Mouse (Mus musculus) limb, embryonic 15.5 days (tissue): ENCODE measurements at regions not wholly inside any gene's neighbourhood (a gene's known extent, or its start where the extent isn't known, plus 50 kb on each side); places are given as distances from the start of the nearest gene placed in this dataset.
A peak's percentile ranks its signal among the peaks of the same experiment; 100 is the strongest.

Experiments used
- ATAC-seq: fragments of 200-750 bp; cut with Nextera tagmentation; 2 replicates; pipeline ENCODE4 v1.8.0; 2017; ENCODE audit warnings: low read depth, moderate TSS enrichment; ENCODE audit not compliant: insufficient number of reproducible peaks, low FRiP score, low TSS enrichment
- H3K27ac ChIP-seq: fragments of 300-500 bp; sonication (generic); 2 replicates; pipeline ENCODE4 v1.5.1; 2015; ENCODE audit warnings: moderate library complexity, mild to moderate bottlenecking, inconsistent platforms
- H3K27me3 ChIP-seq: fragments of 300-500 bp; sonication (generic); 2 replicates; pipeline ENCODE4 v1.6.1; 2015; ENCODE audit warnings: inconsistent platforms
- H3K36me3 ChIP-seq: fragments of 300-500 bp; sonication (generic); 2 replicates; pipeline ENCODE4 v1.6.1; 2015; ENCODE audit warnings: inconsistent platforms
- H3K4me1 ChIP-seq: fragments of 300-500 bp; sonication (generic); 2 replicates; pipeline ENCODE4 v1.6.1; 2015; ENCODE audit warnings: inconsistent platforms
- H3K4me2 ChIP-seq: fragments of 300-500 bp; sonication (generic); 2 replicates; pipeline ENCODE4 v1.6.1; 2015; ENCODE audit warnings: mild to moderate bottlenecking, inconsistent platforms
- H3K4me3 ChIP-seq: fragments of 300-500 bp; sonication (generic); 2 replicates; pipeline ENCODE4 v1.5.1; 2015; ENCODE audit warnings: mild to moderate bottlenecking, inconsistent platforms
- H3K9ac ChIP-seq: fragments of 300-500 bp; sonication (generic); 2 replicates; pipeline ENCODE4 v1.6.1; 2015; ENCODE audit warnings: inconsistent platforms
- H3K9me3 ChIP-seq: fragments of 300-500 bp; sonication (generic); 2 replicates; pipeline ENCODE4 v1.6.1; 2016; ENCODE audit warnings: inconsistent platforms
- WGBS: fragments of 180-500 bp; shearing (Covaris S2); methylation state at CpG from one replicate; pipeline ENCODE4 v1.1.7; 2015; 5-methylcytosine and 5-hydroxymethylcytosine counted together

GRCm38 (mm10) chr3:101690779-101691178, 86.3 kb upstream of the Atp1a1 start:
- no peaks in the 10 kb centered on the region for H3K36me3 ChIP-seq
- no peaks in the 10 kb centered on the region for H3K4me1 ChIP-seq
- H3K27me3 ChIP-seq = no peaks in the 10 kb centered on the region
- no peak overlapping the region for H3K4me3 ChIP-seq
- no peaks in the 10 kb centered on the region for H3K9me3 ChIP-seq
- no peak overlapping the region for H3K27ac ChIP-seq
- 61% methylated on average over 2 of the region's 2 CpGs for WGBS
- no peak for ATAC-seq
- no peak overlapping the region for H3K9ac ChIP-seq
- H3K4me2 ChIP-seq = no peak overlapping the region

- Histone ChIP-seq H3K4me3 (no peak overlapping the region), H3K27me3 (no peaks in the 10 kb centered on the region), H3K9me3 (no peaks in the 10 kb centered on the region), H3K4me1 (no peaks in the 10 kb centered on the region), H3K27ac (no peak overlapping the region), H3K4me2 (no peak overlapping the region), H3K9ac (no peak overlapping the region), H3K36me3 (no peaks in the 10 kb centered on the region)
- 84% methylated on average over 6 of the region's 6 CpGs for WGBS
- no peak for ATAC-seq
Measured at GRCm38 (mm10) chr3:101690222-101690621, 85.7 kb upstream of the Atp1a1 start.

GRCm38 (mm10) chr3:101685203-101685602, 80.7 kb upstream of the Atp1a1 start:
- H3K9ac ChIP-seq = no peak overlapping the region
- no peaks in the 10 kb centered on the region for H3K9me3 ChIP-seq
- H3K36me3 ChIP-seq = no peaks in the 10 kb centered on the region
- no peaks in the 10 kb centered on the region for H3K27me3 ChIP-seq
- no peak overlapping the region for H3K4me3 ChIP-seq
- WGBS = 34% methylated on average over 7 of the region's 7 CpGs
- H3K4me2 ChIP-seq = no peak overlapping the region
- H3K4me1 ChIP-seq = no peaks in the 10 kb centered on the region
- H3K27ac ChIP-seq = no peak overlapping the region
- ATAC-seq = no peak

- Histone ChIP-seq H3K9ac (no peak overlapping the region), H3K4me2 (no peak overlapping the region), H3K9me3 (no peaks in the 10 kb centered on the region), H3K27me3 (no peaks in the 10 kb centered on the region), H3K4me1 (peaks cover 13% of the 10 kb centered on the region), H3K27ac (no peak overlapping the region), H3K36me3 (no peaks in the 10 kb centered on the region), H3K4me3 (no peak overlapping the region)
- ATAC-seq = no peak
- WGBS = 80% methylated on average over 4 of the region's 4 CpGs
Measured at GRCm38 (mm10) chr3:101672943-101673342, 68.5 kb upstream of the Atp1a1 start.

- Histone ChIP-seq H3K9ac (no peak overlapping the region), H3K4me2 (no peak overlapping the region), H3K4me3 (no peak overlapping the region), H3K27ac (no peak overlapping the region), H3K27me3 (no peaks in the 10 kb centered on the region), H3K4me1 (peaks cover 18% of the 10 kb centered on the region), H3K36me3 (no peaks in the 10 kb centered on the region), H3K9me3 (no peaks in the 10 kb centered on the region)
- 40% methylated on average over 8 of the region's 8 CpGs for WGBS
- no peak for ATAC-seq
Measured at GRCm38 (mm10) chr3:101670561-101671001, 66.1 kb upstream of the Atp1a1 start.

GRCm38 (mm10) chr3:101669743-101670142, 65.3 kb upstream of the Atp1a1 start:
- H3K27ac ChIP-seq = no peak overlapping the region
- WGBS = 78% methylated on average over 3 of the region's 3 CpGs
- no peak for ATAC-seq
- H3K9me3 ChIP-seq = no peaks in the 10 kb centered on the region
- no peaks in the 10 kb centered on the region for H3K36me3 ChIP-seq
- no peak overlapping the region for H3K4me3 ChIP-seq
- H3K27me3 ChIP-seq = no peaks in the 10 kb centered on the region
- peaks cover 18% of the 10 kb centered on the region for H3K4me1 ChIP-seq
- no peak overlapping the region for H3K4me2 ChIP-seq
- H3K9ac ChIP-seq = no peak overlapping the region

- no peak overlapping the region for H3K4me2 ChIP-seq
- WGBS = 70% methylated on average over 10 of the region's 10 CpGs
- no peaks in the 10 kb centered on the region for H3K27me3 ChIP-seq
- H3K36me3 ChIP-seq = no peaks in the 10 kb centered on the region
- no peak overlapping the region for H3K9ac ChIP-seq
- H3K4me3 ChIP-seq = no peak overlapping the region
- no peaks in the 10 kb centered on the region for H3K9me3 ChIP-seq
- peak overlapping the region; percentile 78 for H3K27ac ChIP-seq
- no peak for ATAC-seq
- peaks cover 18% of the 10 kb centered on the region for H3K4me1 ChIP-seq
Measured at GRCm38 (mm10) chr3:101667767-101668387, 63.4 kb upstream of the Atp1a1 start.

- Histone ChIP-seq H3K36me3 (no peaks in the 10 kb centered on the region), H3K27ac (peak overlapping the region; percentile 78), H3K4me3 (no peak overlapping the region), H3K9me3 (no peaks in the 10 kb centered on the region), H3K4me2 (no peak overlapping the region), H3K9ac (no peak overlapping the region), H3K4me1 (peaks cover 18% of the 10 kb centered on the region), H3K27me3 (no peaks in the 10 kb centered on the region)
- WGBS = 30% methylated on average over 4 of the region's 4 CpGs
- ATAC-seq = peak; percentile 55; the same call in 1 of the 2 replicates
Measured at GRCm38 (mm10) chr3:101667186-101667585, 62.7 kb upstream of the Atp1a1 start.

GRCm38 (mm10) chr3:101666583-101666982, 62.1 kb upstream of the Atp1a1 start:
- WGBS = 86% methylated on average over 8 of the region's 8 CpGs
- Histone ChIP-seq H3K4me3 (no peak overlapping the region), H3K27me3 (no peaks in the 10 kb centered on the region), H3K4me2 (no peak overlapping the region), H3K27ac (peak overlapping the region; percentile 69), H3K36me3 (no peaks in the 10 kb centered on the region), H3K9ac (no peak overlapping the region), H3K9me3 (no peaks in the 10 kb centered on the region), H3K4me1 (peaks cover 18% of the 10 kb centered on the region)
- ATAC-seq = no peak

- 53% methylated on average over 9 of the region's 9 CpGs for WGBS
- H3K4me2 ChIP-seq = no peak overlapping the region
- H3K4me3 ChIP-seq = no peak overlapping the region
- H3K27me3 ChIP-seq = no peaks in the 10 kb centered on the region
- no peaks in the 10 kb centered on the region for H3K36me3 ChIP-seq
- no peaks in the 10 kb centered on the region for H3K9me3 ChIP-seq
- H3K9ac ChIP-seq = no peak overlapping the region
- H3K4me1 ChIP-seq = no peaks in the 10 kb centered on the region
- no peak overlapping the region for H3K27ac ChIP-seq
- ATAC-seq = no peak
Measured at GRCm38 (mm10) chr3:101661184-101661992, 56.9 kb upstream of the Atp1a1 start.

- no peaks in the 10 kb centered on the region for H3K4me1 ChIP-seq
- H3K9ac ChIP-seq = no peak overlapping the region
- no peaks in the 10 kb centered on the region for H3K9me3 ChIP-seq
- H3K36me3 ChIP-seq = no peaks in the 10 kb centered on the region
- H3K27me3 ChIP-seq = no peaks in the 10 kb centered on the region
- H3K27ac ChIP-seq = no peak overlapping the region
- whole genome bisulfite sequencing = 46% methylated on average over 6 of the region's 6 CpGs
- no peak for ATAC-seq
- no peak overlapping the region for H3K4me3 ChIP-seq
- no peak overlapping the region for H3K4me2 ChIP-seq
Measured at GRCm38 (mm10) chr3:101660635-101661034, 56.2 kb upstream of the Atp1a1 start.

GRCm38 (mm10) chr3:101660176-101660575, 55.7 kb upstream of the Atp1a1 start:
- ATAC-seq = no peak
- no peak overlapping the region for H3K27ac ChIP-seq
- no peaks in the 10 kb centered on the region for H3K36me3 ChIP-seq
- 94% methylated on average over 4 of the region's 4 CpGs for WGBS
- no peak overlapping the region for H3K4me2 ChIP-seq
- H3K4me1 ChIP-seq = no peaks in the 10 kb centered on the region
- H3K27me3 ChIP-seq = no peaks in the 10 kb centered on the region
- H3K4me3 ChIP-seq = no peak overlapping the region
- H3K9me3 ChIP-seq = no peaks in the 10 kb centered on the region
- H3K9ac ChIP-seq = no peak overlapping the region
